Comparison of ENCODE assay signal across 15 mouse cellular contexts in the genomic region with DNA sequence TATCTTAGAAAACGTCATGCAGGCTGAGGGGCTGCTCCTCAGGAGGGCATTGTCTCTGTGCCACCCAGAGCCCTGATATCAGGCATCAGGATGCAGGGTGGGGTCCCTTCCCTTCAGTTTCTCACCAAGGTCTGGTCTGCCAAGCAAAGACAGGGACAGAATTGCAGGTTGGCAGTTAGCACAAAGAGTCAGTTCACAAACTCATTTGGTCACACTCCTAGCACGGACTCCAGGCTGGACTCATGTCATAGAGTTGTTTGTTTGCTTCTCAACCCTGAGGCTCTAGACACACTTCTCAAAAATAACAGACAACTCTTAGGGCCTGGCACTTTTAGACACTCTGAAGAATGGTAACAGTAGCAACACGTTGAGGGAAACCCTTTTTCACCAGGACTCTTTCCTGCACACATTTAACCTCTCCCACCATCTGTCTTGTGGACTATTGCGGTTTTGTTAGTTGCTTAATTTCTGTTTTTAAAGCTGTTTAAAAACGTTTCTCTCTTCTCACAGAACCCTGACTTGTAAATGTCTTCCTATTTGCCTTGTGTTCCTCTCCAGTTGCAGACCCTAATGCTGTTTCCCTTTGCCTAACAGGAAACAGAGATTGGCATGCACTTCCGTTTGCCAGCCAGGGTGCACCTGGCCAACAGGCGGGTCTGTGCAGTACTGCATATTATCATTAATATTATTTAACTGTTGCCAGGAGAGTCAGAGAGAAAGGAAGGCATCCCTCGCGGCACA.
A peak's percentile ranks its signal among the peaks of the same experiment; 100 is the strongest.
DNase-seq lines count a peak whose midpoint lies in the region; ATAC-seq and TF ChIP-seq lines count a peak whose summit lies in the region.
"Had no signal": no experiment of that assay in that cellular context is flagged by ENCODE, and none has a peak within 500 bp of the region (broad histone marks: within the 10 kb centered on the region; RNA-seq: fewer than 3 reads in every experiment).

No protein-coding gene starts in this region.

- no peak overlapping the region for H3K4me3 ChIP-seq in gastrocnemius, adult 2 months
- H3K4me3 ChIP-seq in midbrain, embryonic 10.5 days = no peak overlapping the region
- no peak overlapping the region for H3K4me3 ChIP-seq in midbrain, embryonic 16.5 days (ENCODE audit: low read depth, low read length)
- H3K4me3 ChIP-seq in liver, embryonic 15.5 days (replicated peaks) = no peak overlapping the region
- no peak overlapping the region for H3K4me3 ChIP-seq in intestine, embryonic 15.5 days (replicated peaks)
- H3K4me3 ChIP-seq: heart, embryonic 15.5 days; myocyte had no signal

- WGBS in midbrain, embryonic 10.5 days = 71% methylated on average over 9 of the region's 9 CpGs
- WGBS in midbrain, embryonic 16.5 days = 64% methylated on average over 9 of the region's 9 CpGs
- WGBS in liver, embryonic 15.5 days (ENCODE audit: insufficient replicate concordance) = 23% methylated on average over 9 of the region's 9 CpGs
- 52% methylated on average over 9 of the region's 9 CpGs for WGBS in intestine, embryonic 15.5 days

- H3K27me3 ChIP-seq in midbrain, embryonic 10.5 days (ENCODE audit: low read depth, poor library complexity, severe bottlenecking) = no peaks in the 10 kb centered on the region
- no peaks in the 10 kb centered on the region for H3K27me3 ChIP-seq in midbrain, embryonic 16.5 days (ENCODE audit: control insufficient read depth, insufficient read depth, low read depth, low read length)
- no peaks in the 10 kb centered on the region for H3K27me3 ChIP-seq in liver, embryonic 15.5 days
- H3K27me3 ChIP-seq in intestine, embryonic 15.5 days (replicated peaks) = no peaks in the 10 kb centered on the region
- H3K27me3 ChIP-seq: heart, embryonic 15.5 days; Patski had no signal

- H3K27ac ChIP-seq in gastrocnemius, adult 2 months = peak overlapping the region; percentile 12; the same call in 1 of the 2 replicates
- 0 out of 2 replicates have a peak overlapping the region, but pooled peaks have one; percentile 18 for H3K27ac ChIP-seq in midbrain, embryonic 10.5 days (replicated peaks)
- no peak overlapping the region for H3K27ac ChIP-seq in midbrain, embryonic 16.5 days (ENCODE audit: low read length)
- 0 out of 2 replicates have a peak overlapping the region, but pooled peaks have one; percentile 19 for H3K27ac ChIP-seq in liver, embryonic 15.5 days (replicated peaks)
- H3K27ac ChIP-seq in intestine, embryonic 15.5 days = no peak overlapping the region
- H3K27ac ChIP-seq: heart, embryonic 15.5 days; macrophage had no signal

- no peak overlapping the region for H3K4me2 ChIP-seq in midbrain, embryonic 16.5 days (ENCODE audit: low read length)
- no peak overlapping the region for H3K4me2 ChIP-seq in liver, embryonic 15.5 days
- H3K4me2 ChIP-seq in intestine, embryonic 15.5 days (replicated peaks) = no peak overlapping the region
- H3K4me2 ChIP-seq: heart, embryonic 15.5 days had no signal

- intact Hi-C loops in gastrocnemius, adult 2 months (cut with DNase I) = no loop called here

- no peak overlapping the region for H3K9ac ChIP-seq in midbrain, embryonic 16.5 days (ENCODE audit: low read depth, low read length)
- no peak overlapping the region for H3K9ac ChIP-seq in liver, embryonic 15.5 days
- H3K9ac ChIP-seq in intestine, embryonic 15.5 days = no peak overlapping the region
- H3K9ac ChIP-seq: heart, embryonic 15.5 days had no signal

- H3K4me1 ChIP-seq in midbrain, embryonic 10.5 days = peaks cover 18% of the 10 kb centered on the region
- no peaks in the 10 kb centered on the region for H3K4me1 ChIP-seq in midbrain, embryonic 16.5 days (ENCODE audit: control insufficient read depth, insufficient read depth, low read length)
- H3K4me1 ChIP-seq in liver, embryonic 15.5 days (replicated peaks) = peaks cover 46% of the 10 kb centered on the region
- 0 out of 2 replicates have a peak, but pooled peaks cover 5% of the 10 kb centered on the region for H3K4me1 ChIP-seq in intestine, embryonic 15.5 days (replicated peaks)

- H3K36me3 ChIP-seq in midbrain, embryonic 10.5 days = no peaks in the 10 kb centered on the region
- H3K36me3 ChIP-seq in midbrain, embryonic 16.5 days (ENCODE audit: control insufficient read depth, insufficient read depth, low read length) = no peaks in the 10 kb centered on the region
- H3K36me3 ChIP-seq in liver, embryonic 15.5 days (replicated peaks) = no peaks in the 10 kb centered on the region
- H3K36me3 ChIP-seq in intestine, embryonic 15.5 days = no peaks in the 10 kb centered on the region
- H3K36me3 ChIP-seq: heart, embryonic 15.5 days had no signal

- no peaks in the 10 kb centered on the region for H3K9me3 ChIP-seq in midbrain, embryonic 10.5 days (replicated peaks)
- H3K9me3 ChIP-seq in midbrain, embryonic 16.5 days (replicated peaks; ENCODE audit: control insufficient read depth, low read length, poor library complexity, severe bottlenecking) = no peaks in the 10 kb centered on the region
- no peaks in the 10 kb centered on the region for H3K9me3 ChIP-seq in liver, embryonic 15.5 days (replicated peaks)
- H3K9me3 ChIP-seq in intestine, embryonic 15.5 days = no peaks in the 10 kb centered on the region
- H3K9me3 ChIP-seq: heart, embryonic 15.5 days had no signal

- no peak for ATAC-seq in midbrain, embryonic 16.5 days
- ATAC-seq in liver, embryonic 15.5 days (ENCODE audit: insufficient read depth) = no peak
- no peak for ATAC-seq in intestine, embryonic 15.5 days
- ATAC-seq: intestine, postnatal 0 days; Patski had no signal

- DNase-seq in gastrocnemius, adult 2 months = no peak
- DNase-seq in gastrocnemius, postnatal 4 days (ENCODE audit: low spot score in 2 of 2) = no peak
- DNase-seq in midbrain, embryonic 10.5 days (ENCODE audit: low spot score) = no peak
- no peak for DNase-seq in c-Kit-positive CD71-positive TER-119-positive erythroid progenitor cells, embryonic 14.5 days (ENCODE audit: low spot score)
- no peak for DNase-seq in right cerebral cortex, adult 18-20 months
- DNase-seq: adrenal gland, postnatal 10 days; cerebellum, adult 9-11 months had no signal

- TF ChIP-seq CTCF in gastrocnemius, adult 2 months (IDR thresholded peaks at IDR 0.05) = no peak

Comparison
In these comparisons a context has a peak if more than half of its experiments do, and no peak if none do; other contexts are left out.
1. H3K27ac ChIP-seq: peak in gastrocnemius, adult 2 months (single experiment), midbrain, embryonic 10.5 days (single experiment) and liver, embryonic 15.5 days (single experiment); none in midbrain, embryonic 16.5 days (single experiment) and intestine, embryonic 15.5 days (single experiment).